Mouse (Mus musculus) retina, postnatal 7 days (tissue): ENCODE results near the gene Psmd4.
A peak's percentile ranks its signal among the peaks of the same experiment; 100 is the strongest.
"Not testable (repeated sequence)": the region's sequence is repeated elsewhere in the genome, so short reads cannot be mapped to it uniquely, and the experiment has no call there.

Source experiments
- DNase-seq: peaks from one replicate; pipeline ENCODE4 v3.0.0-alpha.2; 2012; ENCODE audit warnings: low read depth, low spot score

Psmd4 gene

GRCm38 (mm10) chr3:95025202-95025601 is 17.2 kb downstream of the Psmd4 start:
- DNase-seq = no peak

GRCm38 (mm10) chr3:95024551-95024950 is 17.9 kb downstream of the Psmd4 start:
- no peak for DNase-seq

GRCm38 (mm10) chr3:95020956-95021355 is 21.5 kb downstream of the Psmd4 start:
- not testable (repeated sequence) for DNase-seq

GRCm38 (mm10) chr3:95018741-95019140 is 23.7 kb downstream of the Psmd4 start:
- no peak for DNase-seq

GRCm38 (mm10) chr3:95016532-95017056 is 25.8 kb downstream of the Psmd4 start:
- DNase-seq = no peak

- DNase-seq = peak; percentile 81
Measured at GRCm38 (mm10) chr3:95015891-95016531, 26.4 kb downstream of the Psmd4 start.

- DNase-seq = peak; percentile 100
Measured at GRCm38 (mm10) chr3:95015337-95015872, 27.0 kb downstream of the Psmd4 start, which contains the start of gene Zfp687. Gene Zfp687, minus strand, starts transcription at chr3:95015448.

- peak; percentile 27 for DNase-seq
Measured at GRCm38 (mm10) chr3:95014428-95015151, 27.8 kb downstream of the Psmd4 start.

GRCm38 (mm10) chr3:95013699-95014427 is 28.6 kb downstream of the Psmd4 start:
- no peak for DNase-seq

GRCm38 (mm10) chr3:95012982-95013381 is 29.4 kb downstream of the Psmd4 start:
- no peak for DNase-seq

- DNase-seq = no peak
Measured at GRCm38 (mm10) chr3:95010396-95010795, 32.0 kb downstream of the Psmd4 start.

GRCm38 (mm10) chr3:95007706-95008105 is 34.7 kb downstream of the Psmd4 start:
- DNase-seq = no peak

- no peak for DNase-seq
Measured at GRCm38 (mm10) chr3:95005651-95006050, 36.8 kb downstream of the Psmd4 start.

- no peak for DNase-seq
Measured at GRCm38 (mm10) chr3:95003273-95003672, 39.1 kb downstream of the Psmd4 start.

- DNase-seq = no peak
Measured at GRCm38 (mm10) chr3:95002569-95002968, 39.8 kb downstream of the Psmd4 start.

GRCm38 (mm10) chr3:94996946-94997345 is 45.5 kb downstream of the Psmd4 start:
- DNase-seq = peak; percentile 64

GRCm38 (mm10) chr3:94989159-94989761 is 53.2 kb downstream of the Psmd4 start:
- no peak for DNase-seq

- DNase-seq = no peak
Measured at GRCm38 (mm10) chr3:94987578-94987977, 54.8 kb downstream of the Psmd4 start.

GRCm38 (mm10) chr3:94985513-94985912 is 56.9 kb downstream of the Psmd4 start:
- DNase-seq = no peak

GRCm38 (mm10) chr3:94984312-94984711 is 58.1 kb downstream of the Psmd4 start:
- no peak for DNase-seq
